Mouse (Mus musculus) CH12.LX (cell line): ENCODE measurements around the gene Spaca7.

Experiments used
- BHLHE40 ChIP-seq: IDR thresholded peaks from 2 replicates; pipeline ENCODE4 v1.6.1; 2011; ENCODE audit warnings: mild to moderate bottlenecking, low read depth, low read length, improper control_type of control experiment
- CTCF ChIP-seq, 2 experiments: IDR thresholded peaks in 1 of 2; conservative IDR thresholded peaks in 1 of 2; 2 replicates each; pipeline ENCODE4 v1.5.1; 2011 to 2012; ENCODE audit warnings: low read depth in 2 of 2, low read length in 2 of 2, improper control_type of control experiment in 1 of 2, inconsistent platforms in 1 of 2, mild to moderate bottlenecking in 1 of 2, moderate library complexity in 1 of 2
- EP300 ChIP-seq: IDR thresholded peaks from 2 replicates; pipeline ENCODE4 v1.6.1; 2011; ENCODE audit warnings: low read length, improper control_type of control experiment
- ETS1 ChIP-seq: conservative IDR thresholded peaks from 2 replicates; pipeline ENCODE4 v1.6.1; 2012; ENCODE audit warnings: low read depth, mild to moderate bottlenecking, inconsistent platforms, low read length, improper control_type of control experiment, moderate library complexity
- MAZ ChIP-seq: IDR thresholded peaks from 2 replicates; pipeline ENCODE4 v1.6.1; 2012; ENCODE audit warnings: low read depth, mild to moderate bottlenecking, inconsistent platforms, low read length, improper control_type of control experiment, moderate library complexity
- POLR2A ChIP-seq: IDR thresholded peaks from 2 replicates; pipeline ENCODE4 v1.6.1; 2011; ENCODE audit warnings: low read depth, mild to moderate bottlenecking, improper control_type of control experiment, low read length
- POLR2AphosphoS2 ChIP-seq: IDR thresholded peaks from 2 replicates; pipeline ENCODE4 v1.6.1; 2011; ENCODE audit warnings: low read depth, low read length, improper control_type of control experiment
- RAD21 ChIP-seq: IDR thresholded peaks from 2 replicates; pipeline ENCODE4 v1.6.1; 2011; ENCODE audit warnings: low read depth, mild to moderate bottlenecking, low read length, improper control_type of control experiment, moderate library complexity
- RCOR1 ChIP-seq: conservative IDR thresholded peaks from 2 replicates; pipeline ENCODE4 v1.6.1; 2012; ENCODE audit warnings: low read depth, mild to moderate bottlenecking, inconsistent platforms, low read length, improper control_type of control experiment
- SMC3 ChIP-seq: IDR thresholded peaks from 2 replicates; pipeline ENCODE4 v1.6.1; 2011; ENCODE audit warnings: low read depth, low read length, improper control_type of control experiment
- UBTF ChIP-seq: IDR thresholded peaks from 2 replicates; pipeline ENCODE4 v1.6.1; 2012; ENCODE audit warnings: low read depth, mild to moderate bottlenecking, inconsistent platforms, low read length, improper control_type of control experiment, moderate library complexity
- USF1 ChIP-seq: IDR thresholded peaks from 2 replicates; pipeline ENCODE4 v1.6.1; 2014; ENCODE audit warnings: low read depth, mild to moderate bottlenecking, inconsistent platforms, low read length, improper control_type of control experiment

DNA sequence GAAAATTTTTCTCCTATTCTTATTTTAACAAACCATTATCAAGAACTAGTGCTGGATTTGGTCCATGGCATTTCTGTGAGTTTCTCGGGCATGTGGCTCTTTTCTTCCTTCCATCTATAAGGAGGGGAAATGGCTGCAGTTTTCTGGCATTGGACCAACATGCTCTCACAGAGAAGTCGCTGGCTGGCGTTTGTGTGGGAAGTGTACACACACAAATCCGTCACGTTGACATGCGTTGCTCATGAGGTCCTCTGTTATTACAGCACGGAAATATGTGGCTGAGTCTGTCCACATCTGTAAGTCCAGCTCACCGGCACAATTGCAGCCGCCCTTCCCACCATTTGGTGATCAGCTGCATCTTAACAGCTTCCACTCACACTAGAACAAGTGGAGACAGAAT, 37.2 kb upstream of the Spaca7 start:
- TF ChIP-seq CTCF (conservative IDR thresholded peaks at IDR 0.05 in 1 of 2, IDR thresholded peaks at IDR 0.05 in 1 of 2; ENCODE audit: low read depth in 2 of 2, low read length in 2 of 2) (no peak), POLR2A (no peak), RCOR1 (no peak), USF1 (no peak), POLR2AphosphoS2 (no peak), MAZ (no peak), BHLHE40 (no peak), RAD21 (no peak), SMC3 (no peak), ETS1 (no peak), EP300 (no peak), UBTF (no peak)
